Mouse (Mus musculus) limb, embryonic 15.5 days (tissue): Measurements from ENCODE around the gene Adgrf2. TPM values are rescaled to one million over a fixed set of nuclear protein-coding genes. Genes with fewer than 3 reads are reported as not detected.
A peak's percentile ranks its signal among the peaks of the same experiment; 100 is the strongest.

Source experiments
- ATAC-seq: fragments of 200-750 bp; cut with Nextera tagmentation; 2 replicates; pipeline ENCODE4 v1.8.0; 2017; ENCODE audit warnings: low read depth, moderate TSS enrichment; ENCODE audit not compliant: insufficient number of reproducible peaks, low FRiP score, low TSS enrichment
- H3K27ac ChIP-seq: fragments of 300-500 bp; sonication (generic); 2 replicates; pipeline ENCODE4 v1.5.1; 2015; ENCODE audit warnings: moderate library complexity, mild to moderate bottlenecking, inconsistent platforms
- H3K27me3 ChIP-seq: fragments of 300-500 bp; sonication (generic); 2 replicates; pipeline ENCODE4 v1.6.1; 2015; ENCODE audit warnings: inconsistent platforms
- H3K36me3 ChIP-seq: fragments of 300-500 bp; sonication (generic); 2 replicates; pipeline ENCODE4 v1.6.1; 2015; ENCODE audit warnings: inconsistent platforms
- H3K4me1 ChIP-seq: fragments of 300-500 bp; sonication (generic); 2 replicates; pipeline ENCODE4 v1.6.1; 2015; ENCODE audit warnings: inconsistent platforms
- H3K4me2 ChIP-seq: fragments of 300-500 bp; sonication (generic); 2 replicates; pipeline ENCODE4 v1.6.1; 2015; ENCODE audit warnings: mild to moderate bottlenecking, inconsistent platforms
- H3K4me3 ChIP-seq: fragments of 300-500 bp; sonication (generic); 2 replicates; pipeline ENCODE4 v1.5.1; 2015; ENCODE audit warnings: mild to moderate bottlenecking, inconsistent platforms
- H3K9ac ChIP-seq: fragments of 300-500 bp; sonication (generic); 2 replicates; pipeline ENCODE4 v1.6.1; 2015; ENCODE audit warnings: inconsistent platforms
- H3K9me3 ChIP-seq: fragments of 300-500 bp; sonication (generic); 2 replicates; pipeline ENCODE4 v1.6.1; 2016; ENCODE audit warnings: inconsistent platforms
- WGBS: fragments of 180-500 bp; shearing (Covaris S2); methylation state at CpG from one replicate; pipeline ENCODE4 v1.1.7; 2015; 5-methylcytosine and 5-hydroxymethylcytosine counted together
- polyA plus RNA-seq: library from polyadenylated mRNA; unstranded; fragments of >200 nt; fragmentation: Nextera tagmentation; extraction: Ambion mirVana; gene quantifications from 2 replicates; pipeline ENCODE4 v1.2.1, GENCODE M21; 2015

Gene Adgrf2
- polyA plus RNA-seq, result 4.3 and 4.4 TPM in 2 replicates

GRCm38 (mm10) chr17:42741801-42742217 lies at the start of gene Adgrf2:
Gene Adgrf2, minus strand, starts transcription at chr17:42742179.
- no peak for ATAC-seq
- H3K4me2 ChIP-seq, result no peak within 1 kb of the TSS
- no peak within 1 kb of the TSS for H3K4me3 ChIP-seq
- no peaks in the 10 kb centered on the region for H3K36me3 ChIP-seq
- 43% methylated on average over 7 of the region's 7 CpGs for WGBS
- no peak within 1 kb of the TSS for H3K9ac ChIP-seq
- no peaks in the 10 kb centered on the region for H3K9me3 ChIP-seq
- H3K27me3 ChIP-seq, result no peaks in the 10 kb centered on the region
- H3K27ac ChIP-seq, result no peak within 1 kb of the TSS
- H3K4me1 ChIP-seq, result no peaks in the 10 kb centered on the region

DNA sequence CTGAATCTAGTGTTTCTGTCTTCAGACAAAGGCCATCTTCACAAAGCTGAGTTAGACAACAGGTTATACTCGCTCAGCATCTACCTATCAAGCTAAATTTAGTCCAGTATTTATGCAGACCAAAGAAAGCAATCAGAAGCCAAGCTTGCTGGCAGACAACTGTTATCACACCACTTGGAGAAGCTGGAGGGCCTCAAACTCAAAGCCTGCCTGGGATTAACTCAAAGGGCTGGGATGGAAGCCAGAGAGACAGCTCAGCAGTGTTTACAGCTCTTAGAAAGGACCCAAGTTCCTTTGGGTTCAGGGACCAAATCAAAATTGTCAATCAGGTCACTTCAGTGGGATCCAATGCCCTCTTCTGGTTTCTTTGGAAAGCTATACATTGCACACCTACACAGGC lies 48.8 kb upstream of the Adgrf2 start:
- Histone ChIP-seq H3K4me2 (no peak overlapping the region), H3K27me3 (no peaks in the 10 kb centered on the region), H3K9me3 (no peaks in the 10 kb centered on the region), H3K27ac (no peak overlapping the region), H3K4me3 (no peak overlapping the region), H3K4me1 (0 out of 2 replicates have a peak, but pooled peaks cover 2% of the 10 kb centered on the region), H3K36me3 (0 out of 2 replicates have a peak, but pooled peaks cover 7% of the 10 kb centered on the region), H3K9ac (no peak overlapping the region)
- ATAC-seq, result no peak
- WGBS, result 84% methylated on average over 1 of the region's 1 CpGs

DNA sequence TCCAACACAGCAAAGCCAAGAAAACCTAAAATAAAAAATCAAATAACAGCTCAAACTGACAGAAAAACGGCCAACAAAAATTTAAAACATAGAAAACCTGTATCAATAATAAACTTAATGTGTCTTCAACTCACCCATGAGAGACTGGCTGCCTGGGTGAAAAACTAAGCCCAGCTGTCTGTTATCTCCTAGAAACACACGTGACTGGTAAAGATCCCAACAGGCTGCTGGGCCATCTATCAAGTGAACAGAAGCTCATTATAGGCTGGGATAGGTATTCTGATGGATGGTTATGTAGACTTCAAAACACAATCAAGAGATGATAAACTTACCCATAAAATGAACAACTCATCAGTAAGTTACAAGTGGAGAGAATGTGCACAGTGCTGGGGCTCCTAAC lies 47.7 kb upstream of the Adgrf2 start:
- H3K4me1 ChIP-seq, result 0 out of 2 replicates have a peak, but pooled peaks cover 2% of the 10 kb centered on the region
- no peak overlapping the region for H3K27ac ChIP-seq
- no peak overlapping the region for H3K4me2 ChIP-seq
- no peak for ATAC-seq
- 0 out of 2 replicates have a peak, but pooled peaks cover 7% of the 10 kb centered on the region for H3K36me3 ChIP-seq
- H3K27me3 ChIP-seq, result no peaks in the 10 kb centered on the region
- no peak overlapping the region for H3K4me3 ChIP-seq
- H3K9me3 ChIP-seq, result no peaks in the 10 kb centered on the region
- no peak overlapping the region for H3K9ac ChIP-seq
- WGBS, result 72% methylated on average over 2 of the region's 2 CpGs

DNA sequence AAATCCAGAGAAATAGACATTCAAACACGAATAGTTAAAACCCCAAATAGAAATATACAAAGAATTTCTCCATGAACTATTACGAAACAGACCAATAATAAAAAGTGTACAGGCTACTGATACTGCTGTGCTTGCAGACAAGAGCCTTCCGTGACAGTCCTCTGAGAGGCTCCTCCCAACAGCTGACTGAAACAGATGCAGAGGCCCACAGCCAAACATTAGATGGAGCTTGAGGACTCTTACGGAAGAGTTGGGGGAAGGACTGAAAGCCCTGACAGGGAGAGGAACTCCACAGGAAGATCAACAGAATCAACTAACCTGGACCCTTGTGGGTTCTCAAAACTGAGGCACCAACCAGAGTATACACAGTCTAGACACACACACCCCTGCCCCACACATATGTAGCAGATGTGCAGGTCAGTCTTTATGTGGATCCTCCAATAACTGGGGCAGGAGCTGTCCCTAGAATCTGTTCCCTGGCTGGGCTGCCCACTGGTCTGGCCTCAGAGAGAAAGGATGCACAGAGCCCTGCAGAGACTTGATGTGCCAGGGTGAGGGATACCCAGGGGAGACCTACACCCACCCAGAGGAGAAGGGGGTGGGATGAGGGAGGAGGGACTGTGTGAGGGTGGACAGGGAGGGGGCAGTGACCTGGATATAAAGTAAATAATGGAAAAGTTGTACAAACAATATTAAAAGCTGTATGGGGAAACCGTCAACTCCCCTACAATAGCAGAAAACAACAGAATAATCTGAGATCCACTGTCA lies 46.9 kb upstream of the Adgrf2 start:
- Histone ChIP-seq H3K9ac (no peak overlapping the region), H3K27me3 (no peaks in the 10 kb centered on the region), H3K4me1 (0 out of 2 replicates have a peak, but pooled peaks cover 2% of the 10 kb centered on the region), H3K36me3 (0 out of 2 replicates have a peak, but pooled peaks cover 6% of the 10 kb centered on the region), H3K9me3 (no peaks in the 10 kb centered on the region), H3K4me2 (no peak overlapping the region), H3K27ac (no peak overlapping the region), H3K4me3 (no peak overlapping the region)
- WGBS, result 74% methylated on average over 5 of the region's 5 CpGs
- 0 out of 2 replicates have a peak, but pooled peaks have one; percentile 14 for ATAC-seq

DNA sequence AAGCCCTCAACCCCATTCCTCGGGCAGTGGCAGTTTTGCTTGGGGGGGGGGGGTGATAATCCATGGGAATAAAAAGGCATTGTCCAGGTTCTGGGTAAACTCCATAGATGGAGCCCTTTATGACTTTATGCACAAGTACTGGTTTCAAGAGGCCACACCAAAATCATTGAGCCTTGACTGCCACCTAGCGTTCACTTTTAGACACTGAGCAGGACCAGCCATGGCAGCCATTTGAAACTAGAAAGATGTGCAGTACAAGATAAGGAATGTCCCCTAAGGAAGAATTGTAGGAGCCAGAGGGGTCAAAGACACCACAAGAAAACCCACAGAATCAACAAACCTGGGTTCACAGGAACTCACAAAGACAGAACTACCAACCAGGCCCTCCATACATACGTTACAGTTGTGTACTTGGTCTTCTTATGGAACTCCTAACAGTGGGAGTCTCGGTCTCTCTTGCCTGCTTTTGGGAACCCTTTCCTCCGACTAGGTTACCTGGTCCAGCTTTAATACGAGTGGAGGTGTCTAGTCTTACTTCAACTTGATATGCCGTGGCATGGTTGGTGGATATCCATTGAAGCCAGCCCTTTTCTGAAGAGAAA lies 40.3 kb upstream of the Adgrf2 start:
- Histone ChIP-seq H3K36me3 (no peaks in the 10 kb centered on the region), H3K9ac (no peak overlapping the region), H3K4me3 (no peak overlapping the region), H3K9me3 (no peaks in the 10 kb centered on the region), H3K27ac (no peak overlapping the region), H3K4me1 (no peaks in the 10 kb centered on the region), H3K27me3 (no peaks in the 10 kb centered on the region), H3K4me2 (no peak overlapping the region)
- ATAC-seq, result no peak
- 53% methylated on average over 7 of the region's 7 CpGs for WGBS

- H3K27ac ChIP-seq, result no peak overlapping the region
- H3K36me3 ChIP-seq, result no peaks in the 10 kb centered on the region
- H3K9me3 ChIP-seq, result no peaks in the 10 kb centered on the region
- no peak overlapping the region for H3K9ac ChIP-seq
- no peaks in the 10 kb centered on the region for H3K27me3 ChIP-seq
- no peak overlapping the region for H3K4me2 ChIP-seq
- H3K4me1 ChIP-seq, result no peaks in the 10 kb centered on the region
- ATAC-seq, result no peak
- no peak overlapping the region for H3K4me3 ChIP-seq
- 34% methylated on average over 2 of the region's 2 CpGs for WGBS
Measured at GRCm38 (mm10) chr17:42753791-42754190, 11.8 kb upstream of the Adgrf2 start.

GRCm38 (mm10) chr17:42752173-42752572 lies 10.2 kb upstream of the Adgrf2 start:
- 85% methylated on average over 2 of the region's 2 CpGs for WGBS
- Histone ChIP-seq H3K27ac (no peak overlapping the region), H3K4me1 (no peaks in the 10 kb centered on the region), H3K36me3 (no peaks in the 10 kb centered on the region), H3K4me2 (no peak overlapping the region), H3K27me3 (no peaks in the 10 kb centered on the region), H3K4me3 (no peak overlapping the region), H3K9me3 (no peaks in the 10 kb centered on the region), H3K9ac (no peak overlapping the region)
- ATAC-seq, result no peak

DNA sequence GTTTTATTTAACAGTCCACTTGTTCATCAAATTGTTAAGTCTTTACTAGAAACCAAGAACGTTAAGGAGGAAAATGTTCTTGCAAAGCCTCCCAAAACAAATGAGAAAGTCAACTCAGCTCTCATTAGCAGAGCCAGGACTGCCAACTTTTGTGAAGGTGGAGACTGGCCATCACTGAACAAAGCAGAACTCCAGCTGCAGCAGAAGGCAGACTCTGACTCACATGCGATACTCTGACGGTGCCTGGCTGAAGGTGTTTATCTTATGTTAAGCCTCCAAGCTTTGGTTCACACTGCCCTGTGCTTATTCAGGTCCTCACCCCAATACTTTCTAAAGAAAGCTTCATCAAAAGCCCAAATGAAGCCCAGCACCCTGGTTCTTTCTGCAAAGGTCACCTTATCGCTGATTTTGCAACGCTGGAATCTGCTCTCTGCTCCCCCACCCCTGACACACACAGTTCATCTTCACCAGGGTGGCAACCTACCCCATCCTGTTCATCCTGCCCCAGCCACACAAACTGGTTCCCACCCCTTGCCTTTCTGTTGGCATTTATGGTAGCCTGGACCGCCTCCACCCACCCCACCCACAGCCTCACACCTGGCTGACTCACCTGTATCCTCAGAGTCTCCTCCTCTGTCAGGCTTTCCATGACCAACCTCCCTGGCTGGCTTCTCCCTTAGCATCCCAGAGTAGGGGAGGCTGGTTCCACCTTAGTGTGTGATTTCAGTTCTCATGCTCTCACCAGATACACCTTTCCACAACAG lies 3.9 kb upstream of the Adgrf2 start:
- Histone ChIP-seq H3K27ac (0 out of 2 replicates have a peak overlapping the region, but pooled peaks have one; percentile 33), H3K9ac (no peak overlapping the region), H3K27me3 (no peaks in the 10 kb centered on the region), H3K4me2 (no peak overlapping the region), H3K9me3 (no peaks in the 10 kb centered on the region), H3K36me3 (no peaks in the 10 kb centered on the region), H3K4me3 (no peak overlapping the region), H3K4me1 (no peaks in the 10 kb centered on the region)
- ATAC-seq, result no peak
- 66% methylated on average over 6 of the region's 6 CpGs for WGBS

DNA sequence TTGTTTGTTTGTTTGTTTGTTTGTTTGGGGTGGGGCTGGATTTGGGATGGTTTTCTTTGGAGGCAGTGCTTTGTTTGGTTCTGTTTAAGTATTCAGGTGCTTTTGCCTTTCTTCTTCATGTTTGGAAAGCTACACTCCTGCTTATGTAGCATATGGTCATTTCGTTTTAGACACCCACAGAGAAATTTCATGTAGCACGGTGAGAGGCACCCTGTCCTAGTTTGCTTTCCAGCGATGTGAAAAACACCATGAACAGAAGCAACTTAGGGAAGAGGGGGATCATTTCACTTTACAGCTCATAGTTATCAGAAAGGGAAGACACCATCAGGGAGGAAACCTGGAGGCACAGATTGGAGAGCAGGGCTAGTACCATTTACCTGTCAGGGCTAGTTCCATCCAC lies 844 bp upstream of the Adgrf2 start:
- H3K36me3 ChIP-seq, result no peaks in the 10 kb centered on the region
- no peak overlapping the region for H3K4me2 ChIP-seq
- no peaks in the 10 kb centered on the region for H3K9me3 ChIP-seq
- H3K27ac ChIP-seq, result no peak overlapping the region
- no peak overlapping the region for H3K4me3 ChIP-seq
- WGBS, result 79% methylated on average over 3 of the region's 3 CpGs
- no peaks in the 10 kb centered on the region for H3K4me1 ChIP-seq
- no peak overlapping the region for H3K9ac ChIP-seq
- no peaks in the 10 kb centered on the region for H3K27me3 ChIP-seq
- no peak for ATAC-seq

- H3K36me3 ChIP-seq, result no peaks in the 10 kb centered on the region
- H3K27ac ChIP-seq, result no peak overlapping the region
- no peaks in the 10 kb centered on the region for H3K9me3 ChIP-seq
- H3K27me3 ChIP-seq, result no peaks in the 10 kb centered on the region
- H3K9ac ChIP-seq, result no peak overlapping the region
- no peak overlapping the region for H3K4me3 ChIP-seq
- WGBS, result 86% methylated on average over 6 of the region's 6 CpGs
- H3K4me1 ChIP-seq, result no peaks in the 10 kb centered on the region
- no peak overlapping the region for H3K4me2 ChIP-seq
- no peak for ATAC-seq
Measured at GRCm38 (mm10) chr17:42738794-42739193, 3.2 kb downstream of the Adgrf2 start.

- Histone ChIP-seq H3K27me3 (no peaks in the 10 kb centered on the region), H3K36me3 (no peaks in the 10 kb centered on the region), H3K4me2 (no peak overlapping the region), H3K4me1 (no peaks in the 10 kb centered on the region), H3K27ac (no peak overlapping the region), H3K9ac (no peak overlapping the region), H3K9me3 (no peaks in the 10 kb centered on the region), H3K4me3 (no peak overlapping the region)
- no peak for ATAC-seq
- 49% methylated on average over 3 of the region's 3 CpGs for WGBS
Measured at GRCm38 (mm10) chr17:42717161-42717560, 24.8 kb downstream of the Adgrf2 start.

GRCm38 (mm10) chr17:42714991-42715390 lies 27.0 kb downstream of the Adgrf2 start:
- H3K4me2 ChIP-seq, result no peak overlapping the region
- ATAC-seq, result no peak
- no peaks in the 10 kb centered on the region for H3K36me3 ChIP-seq
- H3K4me1 ChIP-seq, result no peaks in the 10 kb centered on the region
- no peak overlapping the region for H3K4me3 ChIP-seq
- WGBS, result 91% methylated on average over 7 of the region's 7 CpGs
- no peak overlapping the region for H3K27ac ChIP-seq
- no peaks in the 10 kb centered on the region for H3K27me3 ChIP-seq
- no peaks in the 10 kb centered on the region for H3K9me3 ChIP-seq
- no peak overlapping the region for H3K9ac ChIP-seq
